8 mouse cellular contexts compared by ENCODE assay signal in the genomic region with DNA sequence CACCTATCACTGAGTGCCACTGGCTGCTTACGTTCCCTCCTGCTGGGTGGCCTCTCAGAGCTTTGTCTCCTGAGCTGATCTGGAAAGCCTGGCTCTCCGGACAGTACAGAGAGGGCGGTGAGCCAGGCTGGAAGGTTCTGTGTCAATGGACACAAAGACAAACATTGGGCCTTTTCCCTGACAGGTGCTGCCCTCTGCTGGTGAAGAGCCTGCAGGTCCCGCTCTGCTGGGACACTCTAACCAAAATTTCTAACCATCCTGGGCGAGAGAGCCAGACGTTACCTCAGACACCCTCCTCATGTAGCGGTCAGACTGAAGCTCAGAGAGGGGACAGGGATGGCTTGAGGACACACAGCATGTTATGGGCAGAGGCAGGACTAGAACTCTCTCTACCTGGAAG.
DNase-seq lines count a peak whose midpoint lies in the region; ATAC-seq and TF ChIP-seq lines count a peak whose summit lies in the region.
"Had no signal": no experiment of that assay in that cellular context is flagged by ENCODE, and none has a peak within 500 bp of the region (broad histone marks: within the 10 kb centered on the region; RNA-seq: fewer than 3 reads in every experiment).

No protein-coding gene starts in this region.

- TF ChIP-seq POLR2A in small intestine, adult 2 months (IDR thresholded peaks at IDR 0.05; ENCODE audit: low read depth, low read length): no peak

- peak; percentile 65 for DNase-seq in ES-CJ7 (ENCODE audit: low read depth, low spot score)
- peak; percentile 25 for DNase-seq in adrenal gland, adult 8-10 months
- peak; percentile 53 for DNase-seq in embryo, embryonic 11.5 days (ENCODE audit: low read depth, low spot score)
- DNase-seq in heart, postnatal 14 days: peak; percentile 72 to 82
- peak; percentile 51 to 77 for DNase-seq in layer of hippocampus, postnatal 25 days (ENCODE audit: extremely low spot score in 1 of 2, low spot score in 1 of 2)

- intact Hi-C loops in heart, postnatal 14 days (cut with DNase I): no loop called here

- H3K27me3 ChIP-seq in small intestine, adult 2 months (ENCODE audit: control insufficient read depth, insufficient read depth, low read length): no peaks in the 10 kb centered on the region
- H3K27me3 ChIP-seq: heart, embryonic 13.5 days had no signal

- H3K4me3 ChIP-seq in small intestine, adult 2 months (ENCODE audit: low read depth, low read length): no peak overlapping the region
- H3K4me3 ChIP-seq: heart, embryonic 13.5 days had no signal

- TF ChIP-seq CTCF in small intestine, adult 2 months (IDR thresholded peaks at IDR 0.05; ENCODE audit: extremely low read depth, insufficient read length, insufficient replicate concordance, low read depth, low read length): peak; percentile 82

- 51% methylated on average over 7 of the region's 7 CpGs for WGBS in small intestine, adult 2 months

- ATAC-seq in megakaryocyte-erythroid progenitor cell, adult 5-6 weeks (replicated peaks; ENCODE audit: low FRiP score, low TSS enrichment, poor library complexity, severe bottlenecking): peak; percentile 71; the same call in 1 of the 2 replicates

- H3K4me1 ChIP-seq in small intestine, adult 2 months (ENCODE audit: control insufficient read depth, insufficient read depth, insufficient read length, low read length): no peaks in the 10 kb centered on the region

- H3K27ac ChIP-seq in small intestine, adult 2 months (ENCODE audit: insufficient read depth, low read depth, low read length): no peak overlapping the region
- H3K27ac ChIP-seq: heart, embryonic 13.5 days had no signal

- H3K36me3 ChIP-seq in small intestine, adult 2 months (ENCODE audit: control insufficient read depth, insufficient read depth, low read length): peaks cover 14% of the 10 kb centered on the region

Comparison
In these comparisons a context has a peak if more than half of its experiments do, and no peak if none do; other contexts are left out.
1. DNase-seq: peak in every context shown above with its lines; median percentile 77 in heart, postnatal 14 days; 65 in ES-CJ7; 64 in layer of hippocampus, postnatal 25 days; 53 in embryo, embryonic 11.5 days; 25 in adrenal gland, adult 8-10 months.